Mouse (Mus musculus): ENCODE data around the gene Mypn.

GRCm38 (mm10) chr10:63234133-63234532, 30.4 kb upstream of the Mypn start:
- TF ChIP-seq MAX (IDR thresholded peaks at IDR 0.05; ENCODE audit: low read depth) (no peak), POLR2AphosphoS2 (IDR thresholded peaks at IDR 0.05; ENCODE audit: insufficient read length, low read depth) (no peak), MYOD1 (IDR thresholded peaks at IDR 0.05; ENCODE audit: control insufficient read depth in 1 of 3, insufficient read length in 2 of 3, low read depth in 2 of 3) (peak in 1 of 3 experiments; percentile 64), TCF12 (IDR thresholded peaks at IDR 0.05; ENCODE audit: insufficient read depth, poor library complexity, severe bottlenecking) (no peak), CEBPB (IDR thresholded peaks at IDR 0.05; ENCODE audit: insufficient read depth, poor library complexity, severe bottlenecking) (no peak), SRF (IDR thresholded peaks at IDR 0.05; ENCODE audit: control insufficient read depth, insufficient read length, low read depth) (no peak), MYOG (IDR thresholded peaks at IDR 0.05; ENCODE audit: control insufficient read depth in 1 of 3, insufficient read depth in 1 of 3, insufficient read length in 2 of 3, low read depth in 2 of 3) (no peak), POLR2A (IDR thresholded peaks at IDR 0.05; ENCODE audit: insufficient read length, low read depth) (no peak), REST (IDR thresholded peaks at IDR 0.05; ENCODE audit: insufficient read depth, insufficient read length) (no peak), E2F4 (IDR thresholded peaks at IDR 0.05; ENCODE audit: insufficient read depth) (no peak), USF1 (IDR thresholded peaks at IDR 0.05; ENCODE audit: low read depth) (peak; percentile 24)

All from myocyte (in vitro differentiated cells).